Mouse (Mus musculus) bone marrow, adult 2 months (tissue): ENCODE measurements around the gene Stim1.
A peak's percentile ranks its signal among the peaks of the same experiment; 100 is the strongest.

Experiments
- CTCF ChIP-seq: fragments of 200-500 bp; IDR thresholded peaks from 2 replicates; pipeline ENCODE4 v1.5.1; 2011; ENCODE audit warnings: low read length, control low read depth; ENCODE audit not compliant: control insufficient read depth, insufficient read depth
- POLR2A ChIP-seq: fragments of 200-500 bp; IDR thresholded peaks from 2 replicates; pipeline ENCODE4 v1.6.1; 2011; ENCODE audit warnings: low read depth, mild to moderate bottlenecking, control low read depth, low read length, borderline replicate concordance; ENCODE audit not compliant: control insufficient read depth

DNA sequence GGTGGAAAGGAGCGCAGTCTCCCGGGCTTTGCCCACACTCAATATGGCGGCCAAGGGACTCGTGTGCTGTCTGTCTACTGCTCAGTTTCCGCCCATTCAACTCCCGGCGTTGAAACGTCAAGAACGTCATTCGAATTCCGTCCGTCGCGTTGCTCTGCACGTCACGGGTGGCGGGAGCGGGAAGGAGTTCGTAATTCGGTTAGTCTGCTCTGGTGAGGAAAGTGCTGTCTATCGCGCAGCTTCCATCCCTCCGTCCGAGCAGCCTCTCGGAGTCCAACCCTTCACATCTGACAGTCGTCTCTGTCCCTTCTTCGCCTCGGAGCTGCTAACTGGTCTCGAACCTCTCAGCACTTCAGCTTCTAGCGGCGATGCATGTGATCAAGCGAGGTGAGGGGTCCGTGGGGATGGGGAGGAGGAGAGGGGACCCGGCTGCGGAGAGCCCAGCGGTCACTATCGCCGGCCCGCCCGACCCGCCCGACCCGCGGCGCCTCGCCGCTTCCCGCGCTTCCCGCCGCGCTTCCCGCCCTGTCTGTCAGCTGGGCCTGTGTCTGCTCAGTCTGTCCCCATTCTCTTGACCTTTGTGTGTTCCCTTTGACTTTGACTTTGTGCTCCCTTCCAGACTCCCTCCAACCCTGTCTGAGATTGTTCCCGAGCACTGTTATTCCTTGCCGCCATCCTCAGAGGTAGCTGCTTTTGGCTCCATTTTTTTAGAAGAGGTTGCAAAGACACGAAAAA is 174.2 kb downstream of the Stim1 start, which contains the start of gene Rrm1:
- TF ChIP-seq POLR2A (peak; percentile 89; the same call in 1 of the 2 replicates), CTCF (0 out of 2 replicates have a peak, but pooled peaks have one; percentile 1)
